Mouse (Mus musculus) forebrain, embryonic 12.5 days (tissue): Measurements from ENCODE around the gene Atg4c. TPM values are rescaled to one million over a fixed set of nuclear protein-coding genes. Genes with fewer than 3 reads are reported as not detected.

Source experiments
- ATAC-seq: fragments of 200-750 bp; cut with Nextera tagmentation; 2 replicates; pipeline ENCODE4 v1.8.0; 2017; ENCODE audit warnings: moderate TSS enrichment; ENCODE audit not compliant: low FRiP score
- H3K27ac ChIP-seq: fragments of 300-500 bp; sonication (generic); 2 replicates; pipeline ENCODE4 v1.5.1; 2016; ENCODE audit warnings: mild to moderate bottlenecking
- H3K27me3 ChIP-seq: fragments of 300-500 bp; sonication (generic); 2 replicates; pipeline ENCODE4 v1.6.1; 2016; ENCODE audit warnings: mild to moderate bottlenecking
- H3K36me3 ChIP-seq: fragments of 300-500 bp; sonication (generic); replicated peaks from 2 replicates; pipeline ENCODE4 v1.6.1; 2016; ENCODE audit warnings: mild to moderate bottlenecking
- H3K4me1 ChIP-seq: fragments of 300-500 bp; sonication (generic); 2 replicates; pipeline ENCODE4 v1.6.1; 2016
- H3K4me2 ChIP-seq: fragments of 300-500 bp; sonication (generic); 2 replicates; pipeline ENCODE4 v1.6.1; 2016; ENCODE audit warnings: mild to moderate bottlenecking, moderate library complexity
- H3K4me3 ChIP-seq: fragments of 300-500 bp; sonication (generic); replicated peaks from 2 replicates; pipeline ENCODE4 v1.5.1; 2016; ENCODE audit warnings: mild to moderate bottlenecking
- H3K9ac ChIP-seq: fragments of 300-500 bp; sonication (generic); 2 replicates; pipeline ENCODE4 v1.6.1; 2016; ENCODE audit warnings: mild to moderate bottlenecking
- H3K9me3 ChIP-seq: fragments of 300-500 bp; sonication (generic); 2 replicates; pipeline ENCODE4 v1.6.1; 2016
- WGBS: fragments of 180-500 bp; shearing (Covaris S2); methylation state at CpG from one replicate; pipeline ENCODE4 v1.1.7; 2016; 5-methylcytosine and 5-hydroxymethylcytosine counted together
- polyA plus RNA-seq: library from polyadenylated mRNA; unstranded; fragments of >200 nt; fragmentation: Nextera tagmentation; extraction: Ambion mirVana; gene quantifications from 2 replicates; pipeline ENCODE4 v1.2.1, GENCODE M21; 2016

Gene Atg4c
- polyA plus RNA-seq, 1 experiment from 2014 or later = 15.6 TPM

DNA sequence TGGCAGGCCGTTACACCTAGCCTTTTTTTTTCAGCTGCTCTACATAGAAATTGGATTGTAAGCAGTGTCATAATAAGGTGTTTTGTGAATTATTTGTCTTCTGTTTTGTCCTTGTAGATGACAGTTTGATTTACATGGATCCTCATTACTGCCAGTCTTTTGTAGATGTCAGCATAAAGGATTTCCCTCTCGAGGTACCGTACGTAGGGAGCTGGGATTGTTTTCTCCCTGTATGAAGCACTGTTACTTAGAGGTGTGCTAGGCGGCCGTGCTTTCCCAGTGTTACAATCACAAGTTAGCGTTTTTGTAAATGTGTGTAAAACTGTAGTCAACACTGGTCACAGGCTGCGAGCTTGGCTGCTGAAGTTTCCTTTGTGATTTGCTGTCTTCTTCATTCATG is 35.6 kb downstream of the Atg4c start:
- 82% methylated on average over 8 of the region's 8 CpGs for WGBS
- Histone ChIP-seq H3K27ac (no peak overlapping the region), H3K4me3 (no peak overlapping the region), H3K9ac (no peak overlapping the region), H3K4me1 (no peaks in the 10 kb centered on the region), H3K36me3 (peaks cover 6% of the 10 kb centered on the region; the same call in 1 of the 2 replicates), H3K9me3 (no peaks in the 10 kb centered on the region), H3K4me2 (no peak overlapping the region), H3K27me3 (no peaks in the 10 kb centered on the region)
- ATAC-seq = no peak

- Histone ChIP-seq H3K4me1 (no peaks in the 10 kb centered on the region), H3K4me2 (no peak overlapping the region), H3K4me3 (no peak overlapping the region), H3K27ac (no peak overlapping the region), H3K9ac (no peak overlapping the region), H3K9me3 (no peaks in the 10 kb centered on the region), H3K36me3 (0 out of 2 replicates have a peak, but pooled peaks cover 9% of the 10 kb centered on the region), H3K27me3 (no peaks in the 10 kb centered on the region)
- WGBS = 92% methylated on average over 8 of the region's 8 CpGs
- ATAC-seq = 0 out of 2 replicates have a peak, but pooled peaks have one; percentile 63
These were observed 41.6 kb downstream of the Atg4c start for GRCm38 (mm10) chr4:99235203-99235856.

- H3K36me3 ChIP-seq = 0 out of 2 replicates have a peak, but pooled peaks cover 9% of the 10 kb centered on the region
- no peaks in the 10 kb centered on the region for H3K4me1 ChIP-seq
- H3K9ac ChIP-seq = no peak overlapping the region
- no peak for ATAC-seq
- no peak overlapping the region for H3K27ac ChIP-seq
- no peak overlapping the region for H3K4me2 ChIP-seq
- no peaks in the 10 kb centered on the region for H3K27me3 ChIP-seq
- WGBS = 92% methylated on average over 2 of the region's 2 CpGs
- H3K4me3 ChIP-seq = no peak overlapping the region
- no peaks in the 10 kb centered on the region for H3K9me3 ChIP-seq
These were observed 44.6 kb downstream of the Atg4c start for GRCm38 (mm10) chr4:99238305-99238704.

GRCm38 (mm10) chr4:99241674-99242073 is 47.9 kb downstream of the Atg4c start:
- Histone ChIP-seq H3K27me3 (no peaks in the 10 kb centered on the region), H3K9ac (no peak overlapping the region), H3K4me3 (no peak overlapping the region), H3K4me1 (no peaks in the 10 kb centered on the region), H3K9me3 (no peaks in the 10 kb centered on the region), H3K27ac (no peak overlapping the region), H3K36me3 (0 out of 2 replicates have a peak, but pooled peaks cover 9% of the 10 kb centered on the region), H3K4me2 (no peak overlapping the region)
- ATAC-seq = no peak
- WGBS = 47% methylated on average over 5 of the region's 5 CpGs

DNA sequence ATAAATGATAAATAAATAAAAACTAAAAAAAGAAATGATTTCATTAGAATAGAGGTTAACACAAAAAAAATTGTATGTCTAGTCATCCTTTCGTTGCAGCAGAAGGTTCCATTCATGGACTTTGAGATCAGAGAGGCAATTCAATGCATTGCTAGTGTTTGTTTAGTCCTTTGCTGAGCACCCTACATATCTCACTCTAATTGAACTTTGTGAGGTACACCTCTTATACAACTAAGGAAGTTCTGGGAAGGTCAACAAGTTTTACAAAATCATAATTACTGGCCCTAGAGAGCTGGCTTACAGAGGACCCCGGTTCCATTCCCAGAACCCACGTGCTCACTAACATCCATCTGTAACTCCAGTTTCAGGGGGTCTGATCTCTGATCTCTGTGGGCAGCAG is 55.6 kb downstream of the Atg4c start:
- no peak for ATAC-seq
- H3K9me3 ChIP-seq = no peaks in the 10 kb centered on the region
- no peak overlapping the region for H3K4me2 ChIP-seq
- H3K9ac ChIP-seq = no peak overlapping the region
- H3K36me3 ChIP-seq = no peaks in the 10 kb centered on the region
- H3K27ac ChIP-seq = no peak overlapping the region
- H3K27me3 ChIP-seq = no peaks in the 10 kb centered on the region
- H3K4me3 ChIP-seq = no peak overlapping the region
- H3K4me1 ChIP-seq = no peaks in the 10 kb centered on the region
- 95% methylated on average over 3 of the region's 3 CpGs for WGBS

- ATAC-seq = no peak
- Histone ChIP-seq H3K4me3 (no peak overlapping the region), H3K27ac (no peak overlapping the region), H3K9ac (no peak overlapping the region), H3K27me3 (no peaks in the 10 kb centered on the region), H3K4me2 (no peak overlapping the region), H3K4me1 (no peaks in the 10 kb centered on the region), H3K36me3 (no peaks in the 10 kb centered on the region), H3K9me3 (no peaks in the 10 kb centered on the region)
- 96% methylated on average over 8 of the region's 8 CpGs for WGBS
These were observed 56.1 kb downstream of the Atg4c start for GRCm38 (mm10) chr4:99249826-99250225.

DNA sequence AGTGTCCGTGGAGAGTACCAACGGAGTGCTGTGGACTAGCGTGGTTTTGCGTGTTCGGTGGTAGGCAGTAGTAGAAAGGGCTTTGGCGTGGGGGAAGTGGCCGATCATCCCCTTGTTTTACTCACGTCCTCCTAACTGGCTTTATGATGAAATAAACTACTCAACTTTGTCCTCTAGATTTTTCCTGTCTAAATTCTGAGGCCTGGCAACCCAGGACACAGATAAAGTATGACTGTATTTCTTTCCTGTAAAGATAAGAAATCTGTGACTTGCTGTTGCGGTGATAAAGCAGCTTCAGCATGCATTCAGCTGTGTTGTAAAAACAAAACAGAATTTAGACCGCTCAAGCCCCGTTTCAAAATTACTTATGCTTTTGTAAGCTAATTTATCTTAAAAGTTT is 59.2 kb downstream of the Atg4c start:
- Histone ChIP-seq H3K9ac (no peak overlapping the region), H3K36me3 (no peaks in the 10 kb centered on the region), H3K4me2 (no peak overlapping the region), H3K4me1 (no peaks in the 10 kb centered on the region), H3K27me3 (no peaks in the 10 kb centered on the region), H3K4me3 (no peak overlapping the region), H3K9me3 (no peaks in the 10 kb centered on the region), H3K27ac (no peak overlapping the region)
- no peak for ATAC-seq
- 95% methylated on average over 11 of the region's 11 CpGs for WGBS

DNA sequence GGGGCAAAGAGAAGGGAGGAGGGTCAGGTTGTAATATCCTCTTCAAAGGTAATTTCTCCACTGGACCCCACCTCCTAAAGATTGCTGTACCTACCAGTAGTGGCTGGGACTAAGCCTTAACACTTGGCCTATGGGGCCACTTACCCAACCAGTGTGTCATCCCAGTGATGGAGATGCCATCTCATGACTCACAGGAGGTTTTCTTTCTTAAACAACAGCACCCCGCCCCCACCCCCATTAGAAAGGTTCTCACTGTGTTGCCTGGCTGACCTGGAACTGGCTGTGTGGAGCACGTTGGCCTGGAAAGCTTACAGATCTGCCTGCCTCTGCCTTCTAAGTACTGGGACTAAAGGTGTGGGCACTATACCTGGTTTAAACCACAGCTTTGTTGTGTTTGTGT is 69.5 kb downstream of the Atg4c start:
- no peaks in the 10 kb centered on the region for H3K27me3 ChIP-seq
- peaks cover 7% of the 10 kb centered on the region for H3K4me1 ChIP-seq
- 85% methylated on average over 2 of the region's 2 CpGs for WGBS
- H3K27ac ChIP-seq = no peak overlapping the region
- no peak overlapping the region for H3K4me3 ChIP-seq
- H3K36me3 ChIP-seq = no peaks in the 10 kb centered on the region
- H3K9me3 ChIP-seq = no peaks in the 10 kb centered on the region
- ATAC-seq = no peak
- no peak overlapping the region for H3K9ac ChIP-seq
- H3K4me2 ChIP-seq = no peak overlapping the region

DNA sequence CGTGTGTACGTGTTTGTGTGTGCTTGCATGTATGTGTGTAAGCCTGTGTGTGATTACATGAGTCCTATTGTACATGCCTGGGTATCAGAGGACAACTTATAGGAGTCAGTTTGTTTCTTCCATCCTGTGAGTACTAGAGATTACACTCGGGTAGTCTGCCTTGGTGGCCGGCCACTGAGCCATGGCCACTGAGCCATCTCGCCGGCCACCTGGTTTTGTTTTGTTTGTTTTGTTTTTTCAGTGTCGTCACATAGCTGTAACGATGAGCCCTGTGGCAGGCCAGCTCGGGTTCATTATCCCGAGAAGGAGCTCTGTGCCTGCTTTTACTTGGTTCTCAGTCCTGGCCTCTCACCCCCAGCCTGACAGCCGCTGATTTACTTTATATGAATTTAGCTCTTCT is 69.9 kb downstream of the Atg4c start:
- ATAC-seq = no peak
- Histone ChIP-seq H3K9me3 (no peaks in the 10 kb centered on the region), H3K36me3 (no peaks in the 10 kb centered on the region), H3K9ac (no peak overlapping the region), H3K4me2 (no peak overlapping the region), H3K4me1 (peaks cover 7% of the 10 kb centered on the region), H3K27ac (no peak overlapping the region), H3K4me3 (no peak overlapping the region), H3K27me3 (no peaks in the 10 kb centered on the region)
- 63% methylated on average over 11 of the region's 11 CpGs for WGBS

- Histone ChIP-seq H3K9ac (no peak overlapping the region), H3K4me1 (peaks cover 7% of the 10 kb centered on the region), H3K27me3 (no peaks in the 10 kb centered on the region), H3K9me3 (no peaks in the 10 kb centered on the region), H3K4me2 (no peak overlapping the region), H3K4me3 (no peak overlapping the region), H3K27ac (no peak overlapping the region), H3K36me3 (no peaks in the 10 kb centered on the region)
- WGBS = 70% methylated on average over 10 of the region's 10 CpGs
- no peak for ATAC-seq
These were observed 73.2 kb downstream of the Atg4c start for GRCm38 (mm10) chr4:99266843-99267445.

DNA sequence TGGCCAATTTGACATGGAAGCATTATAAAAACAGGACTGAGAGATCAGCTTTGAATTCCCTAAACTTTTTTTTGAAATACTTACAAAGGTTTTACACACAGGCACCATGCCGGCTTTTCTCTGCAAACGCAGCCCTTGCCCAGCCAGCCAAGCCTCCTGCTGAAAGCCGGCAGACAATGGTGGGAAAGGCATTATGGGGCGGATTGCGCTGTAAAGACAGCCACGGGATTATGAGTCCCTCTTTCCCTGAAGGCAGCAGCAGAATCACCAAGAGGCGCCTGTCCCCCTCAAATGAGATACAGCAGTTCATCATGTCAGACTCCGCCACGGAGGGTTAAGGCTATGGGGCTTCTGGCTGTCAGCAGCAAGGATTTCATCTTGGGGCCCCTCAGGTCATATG is 79.1 kb downstream of the Atg4c start:
- WGBS = 11% methylated on average over 9 of the region's 9 CpGs
- Histone ChIP-seq H3K36me3 (no peaks in the 10 kb centered on the region), H3K4me3 (no peak overlapping the region), H3K27ac (peak overlapping the region; percentile 56; the same call in 1 of the 2 replicates), H3K4me2 (peak overlapping the region; percentile 46), H3K27me3 (no peaks in the 10 kb centered on the region), H3K9me3 (no peaks in the 10 kb centered on the region), H3K4me1 (peaks cover 22% of the 10 kb centered on the region), H3K9ac (no peak overlapping the region; the same call in 1 of the 2 replicates)
- ATAC-seq = 0 out of 2 replicates have a peak, but pooled peaks have one; percentile 45

DNA sequence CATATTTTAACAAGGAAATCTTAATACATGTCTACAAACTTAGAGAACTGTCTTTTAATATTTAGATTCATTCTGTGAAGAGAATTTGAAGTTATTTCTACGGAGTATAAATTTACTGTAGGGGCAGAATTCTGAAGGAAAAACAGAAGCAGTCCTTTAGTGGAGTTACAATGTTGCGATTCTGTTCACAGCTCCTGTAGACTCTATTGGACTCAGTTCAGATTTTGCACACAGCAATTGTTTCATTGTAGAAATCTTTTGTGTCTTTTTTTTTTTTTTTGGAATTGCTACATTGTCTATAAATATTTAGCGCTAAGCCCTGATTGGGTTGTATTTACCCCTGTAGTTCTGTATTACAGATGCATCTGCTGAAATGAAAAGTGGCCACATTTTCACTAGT is 79.7 kb downstream of the Atg4c start:
- Histone ChIP-seq H3K36me3 (no peaks in the 10 kb centered on the region), H3K9me3 (no peaks in the 10 kb centered on the region), H3K4me2 (no peak overlapping the region), H3K9ac (no peak overlapping the region), H3K4me1 (peaks cover 22% of the 10 kb centered on the region), H3K27ac (no peak overlapping the region), H3K4me3 (no peak overlapping the region), H3K27me3 (no peaks in the 10 kb centered on the region)
- 81% methylated on average over 3 of the region's 3 CpGs for WGBS
- no peak for ATAC-seq

DNA sequence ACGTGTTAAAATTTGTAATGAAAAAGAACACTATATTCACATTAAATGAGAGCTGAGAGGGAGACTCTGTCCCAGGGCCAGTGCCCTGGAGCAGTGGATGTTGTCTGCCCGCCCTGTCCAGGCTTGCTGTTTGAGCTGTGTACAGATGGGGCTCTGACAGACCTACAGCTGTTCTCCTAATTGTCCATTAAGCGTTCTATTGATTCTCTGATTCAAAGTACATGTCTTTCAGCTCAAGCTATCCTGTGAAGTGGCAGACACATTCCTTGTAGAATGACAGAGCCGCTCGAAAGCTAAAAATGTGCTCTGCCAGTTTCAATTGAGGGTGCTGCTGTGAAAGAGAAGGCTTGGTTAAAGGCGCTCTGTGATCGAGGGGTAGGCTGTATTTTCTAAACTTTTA is 80.2 kb downstream of the Atg4c start:
- H3K27ac ChIP-seq = peak overlapping the region; percentile 65
- H3K4me3 ChIP-seq = no peak overlapping the region
- 25% methylated on average over 7 of the region's 7 CpGs for WGBS
- H3K9me3 ChIP-seq = no peaks in the 10 kb centered on the region
- H3K9ac ChIP-seq = no peak overlapping the region
- peak; percentile 89 for ATAC-seq
- H3K27me3 ChIP-seq = no peaks in the 10 kb centered on the region
- no peaks in the 10 kb centered on the region for H3K36me3 ChIP-seq
- H3K4me2 ChIP-seq = no peak overlapping the region
- H3K4me1 ChIP-seq = peaks cover 22% of the 10 kb centered on the region
